ENCODE assay signal across 8 mouse cellular contexts in the genomic region with DNA sequence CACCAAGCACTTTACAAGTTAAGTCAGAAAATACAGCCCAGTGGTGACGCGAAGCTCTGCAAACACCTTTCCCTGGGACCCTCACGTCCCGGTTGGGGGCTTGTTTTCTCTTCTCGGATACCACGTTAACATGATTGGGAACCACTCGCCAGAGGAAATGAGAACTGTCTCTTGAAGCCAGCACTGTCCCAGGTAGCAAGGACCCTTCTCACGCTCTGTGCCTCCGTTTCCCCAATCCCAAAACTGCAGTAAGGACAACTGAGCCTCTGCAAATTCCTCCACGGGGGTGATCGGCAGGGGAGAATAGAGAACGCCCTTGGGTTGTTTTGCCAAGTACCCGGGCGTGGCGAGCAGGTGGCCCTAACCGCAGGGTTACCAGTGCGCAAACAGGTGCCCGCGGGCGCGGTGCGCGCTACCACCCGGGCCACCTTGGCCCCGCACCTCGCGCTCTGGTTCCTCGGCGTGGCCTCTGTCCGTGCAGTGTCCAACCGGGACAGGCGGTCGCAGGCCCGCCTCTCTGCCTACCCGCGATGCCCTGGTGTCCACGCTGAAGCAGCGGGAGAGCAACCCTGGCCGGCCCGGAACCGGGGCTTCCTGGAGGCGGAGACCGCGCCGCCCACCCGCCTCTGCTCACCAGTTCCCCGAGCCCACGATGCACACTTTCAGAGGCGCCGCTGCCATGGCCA. TPM values are rescaled to one million over a fixed set of nuclear protein-coding genes. Genes with fewer than 3 reads are reported as not detected.
A peak's percentile ranks its signal among the peaks of the same experiment; 100 is the strongest.
DNase-seq lines count a peak whose midpoint lies in the region; ATAC-seq and TF ChIP-seq lines count a peak whose summit lies in the region.

No protein-coding gene starts in this region.

- DNase-seq in kidney, postnatal 25 days, result no peak
- peak; percentile 14 for DNase-seq in MN1 (ENCODE audit: low spot score)
- DNase-seq in forebrain, embryonic 10.5 days (ENCODE audit: extremely low spot score, low spot score), result no peak
- no peak for DNase-seq in liver, embryonic 11.5 days (ENCODE audit: low spot score)
- DNase-seq in left cerebral cortex, postnatal 36 days (ENCODE audit: low spot score in 2 of 2), result no peak
- no peak for DNase-seq in ovary, adult 18-20 months (ENCODE audit: low spot score)

- no peak for TF ChIP-seq POLR2A in small intestine, adult 2 months (IDR thresholded peaks at IDR 0.05; ENCODE audit: low read depth, low read length)

- WGBS in kidney, embryonic 14.5 days, result 1% methylated on average over 47 of the region's 50 CpGs
- WGBS in forebrain, embryonic 10.5 days, result under 1% methylated on average over 50 of the region's 50 CpGs
- under 1% methylated on average over 50 of the region's 50 CpGs for WGBS in liver, embryonic 11.5 days
- under 1% methylated on average over 50 of the region's 50 CpGs for WGBS in small intestine, adult 2 months

- no peaks in the 10 kb centered on the region for H3K9me3 ChIP-seq in kidney, embryonic 14.5 days (ENCODE audit: control insufficient read depth, low read length)
- no peaks in the 10 kb centered on the region for H3K9me3 ChIP-seq in forebrain, embryonic 10.5 days
- H3K9me3 ChIP-seq in liver, embryonic 11.5 days (ENCODE audit: control insufficient read depth, low read length), result no peaks in the 10 kb centered on the region

- H3K9ac ChIP-seq in kidney, embryonic 14.5 days (ENCODE audit: low read depth, low read length), result peak overlapping the region; percentile 66
- H3K9ac ChIP-seq in liver, embryonic 11.5 days (ENCODE audit: low read depth, low read length), result peak overlapping the region; percentile 68

- no peaks in the 10 kb centered on the region for H3K27me3 ChIP-seq in kidney, embryonic 14.5 days (ENCODE audit: control insufficient read depth, insufficient read depth, low read length)
- peaks cover 10% of the 10 kb centered on the region for H3K27me3 ChIP-seq in forebrain, embryonic 10.5 days (ENCODE audit: poor library complexity, severe bottlenecking)
- no peaks in the 10 kb centered on the region for H3K27me3 ChIP-seq in liver, embryonic 11.5 days (replicated peaks; ENCODE audit: control insufficient read depth, insufficient read depth, low read length)
- H3K27me3 ChIP-seq in small intestine, adult 2 months (ENCODE audit: control insufficient read depth, insufficient read depth, low read length), result no peaks in the 10 kb centered on the region

- intact Hi-C loops in left cerebral cortex, postnatal 36 days (cut with DNase I), result no loop called here

- peaks cover 4% of the 10 kb centered on the region for H3K4me1 ChIP-seq in kidney, embryonic 14.5 days (ENCODE audit: control insufficient read depth, insufficient read depth, low read length)
- peaks cover 29% of the 10 kb centered on the region for H3K4me1 ChIP-seq in forebrain, embryonic 10.5 days
- H3K4me1 ChIP-seq in liver, embryonic 11.5 days (replicated peaks; ENCODE audit: control insufficient read depth, insufficient read depth, low read length), result peaks cover 8% of the 10 kb centered on the region
- peaks cover 10% of the 10 kb centered on the region; the same call in 1 of the 2 replicates for H3K4me1 ChIP-seq in small intestine, adult 2 months (ENCODE audit: control insufficient read depth, insufficient read depth, insufficient read length, low read length)

- TF ChIP-seq CTCF in small intestine, adult 2 months (IDR thresholded peaks at IDR 0.05; ENCODE audit: extremely low read depth, insufficient read length, insufficient replicate concordance, low read depth, low read length), result 0 out of 2 replicates have a peak, but pooled peaks have one; percentile 6

- H3K27ac ChIP-seq in kidney, embryonic 14.5 days (ENCODE audit: low read depth, low read length), result peak overlapping the region; percentile 74
- peak overlapping the region; percentile 80 for H3K27ac ChIP-seq in forebrain, embryonic 10.5 days
- peak overlapping the region; percentile 66 for H3K27ac ChIP-seq in liver, embryonic 11.5 days (ENCODE audit: low read depth, low read length)
- peak overlapping the region; percentile 81 for H3K27ac ChIP-seq in small intestine, adult 2 months (ENCODE audit: insufficient read depth, low read depth, low read length)

- H3K4me2 ChIP-seq in kidney, embryonic 14.5 days (replicated peaks; ENCODE audit: low read depth, low read length), result peak overlapping the region; percentile 96
- peak overlapping the region; percentile 98 for H3K4me2 ChIP-seq in liver, embryonic 11.5 days

- peak overlapping the region; percentile 75 for H3K4me3 ChIP-seq in kidney, embryonic 14.5 days (ENCODE audit: low read length)
- peak overlapping the region; percentile 70 for H3K4me3 ChIP-seq in forebrain, embryonic 10.5 days
- H3K4me3 ChIP-seq in liver, embryonic 11.5 days (ENCODE audit: low read depth, low read length), result peak overlapping the region; percentile 84
- H3K4me3 ChIP-seq in small intestine, adult 2 months (ENCODE audit: low read depth, low read length), result peak overlapping the region; percentile 79

- no peaks in the 10 kb centered on the region for H3K36me3 ChIP-seq in kidney, embryonic 14.5 days (ENCODE audit: control insufficient read depth, insufficient read depth, low read length)
- no peaks in the 10 kb centered on the region for H3K36me3 ChIP-seq in forebrain, embryonic 10.5 days (replicated peaks)
- H3K36me3 ChIP-seq in liver, embryonic 11.5 days (ENCODE audit: control insufficient read depth, insufficient read depth, low read length), result no peaks in the 10 kb centered on the region
- H3K36me3 ChIP-seq in small intestine, adult 2 months (ENCODE audit: control insufficient read depth, insufficient read depth, low read length), result no peaks in the 10 kb centered on the region

- peak; percentile 54 for ATAC-seq in kidney, embryonic 14.5 days (ENCODE audit: low FRiP score, low TSS enrichment)
- peak; percentile 28 for ATAC-seq in liver, embryonic 11.5 days (replicated peaks; ENCODE audit: low FRiP score)

RNA-seq across cellular contexts. Expression of a gene that starts 0.6 kb away (rescaled TPM):
- 6.6 and 15.2 TPM in 2 replicates for polyA plus RNA-seq in kidney, embryonic 14.5 days (2014; fragmentation: Nextera tagmentation; extraction: Ambion mirVana)
- 13.2 and 14.6 TPM in 2 replicates for polyA plus RNA-seq in forebrain, embryonic 10.5 days (2016; fragmentation: Nextera tagmentation; extraction: Ambion mirVana)
- 18.2 TPM in 2 replicates for polyA plus RNA-seq in liver, embryonic 11.5 days (2014; fragmentation: Nextera tagmentation; extraction: Ambion mirVana)
- 14.4 and 23.7 TPM in 2 replicates for polyA plus RNA-seq in small intestine, adult 2 months (2012; rRNA removed)
- total RNA-seq in left cerebral cortex, postnatal 36 days (2021), result 10 to 100 TPM; 84.5 to 94.5 TPM

RNA-seq across cellular contexts. Expression of a gene that starts 45.2 kb away (rescaled TPM):
- polyA plus RNA-seq in kidney, embryonic 14.5 days (2014; fragmentation: Nextera tagmentation; extraction: Ambion mirVana), result 2.1 and 2.6 TPM in 2 replicates
- polyA plus RNA-seq in forebrain, embryonic 10.5 days (2016; fragmentation: Nextera tagmentation; extraction: Ambion mirVana), result 0.99 and 1.4 TPM in 2 replicates
- 0.66 and 0.69 TPM in 2 replicates for polyA plus RNA-seq in liver, embryonic 11.5 days (2014; fragmentation: Nextera tagmentation; extraction: Ambion mirVana)
- 9.1 and 27.5 TPM in 2 replicates for polyA plus RNA-seq in small intestine, adult 2 months (2012; rRNA removed)
- 10 to 100 TPM; 52.5 to 54.0 TPM for total RNA-seq in left cerebral cortex, postnatal 36 days (2021)

RNA-seq across cellular contexts. Expression of a gene that starts 49.4 kb away (rescaled TPM):
- 479 and 639 TPM in 2 replicates for polyA plus RNA-seq in kidney, embryonic 14.5 days (2014; fragmentation: Nextera tagmentation; extraction: Ambion mirVana)
- 215 and 266 TPM in 2 replicates for polyA plus RNA-seq in forebrain, embryonic 10.5 days (2016; fragmentation: Nextera tagmentation; extraction: Ambion mirVana)
- polyA plus RNA-seq in liver, embryonic 11.5 days (2014; fragmentation: Nextera tagmentation; extraction: Ambion mirVana), result 358 and 423 TPM in 2 replicates
- polyA plus RNA-seq in small intestine, adult 2 months (2012; rRNA removed), result 14.2 and 17.9 TPM in 2 replicates
- total RNA-seq in left cerebral cortex, postnatal 36 days (2021), result 10 to 100 TPM; 19.0 to 20.9 TPM

Comparison
In these comparisons a context has a peak if more than half of its experiments do, and no peak if none do; other contexts are left out.
1. RNA of a gene that starts 49.4 kb away (polyA plus RNA-seq): 479 to 639 TPM in kidney, embryonic 14.5 days, 358 to 423 TPM in liver, embryonic 11.5 days and 215 to 266 TPM in forebrain, embryonic 10.5 days; 14.2 to 17.9 TPM in small intestine, adult 2 months; every median in the first group is over 10 times any median in the second.
2. Peak in every context shown above with its lines, with median percentiles within 50 percentile points of each other: H3K27ac ChIP-seq and H3K4me3 ChIP-seq.